Mouse (Mus musculus) midbrain, postnatal 0 days (tissue): ENCODE data around the gene Rasa2. TPM values are rescaled to one million over a fixed set of nuclear protein-coding genes. Genes with fewer than 3 reads are reported as not detected.
A peak's percentile ranks its signal among the peaks of the same experiment; 100 is the strongest.

Experiments used
- ATAC-seq: fragments of 200-750 bp; cut with Nextera tagmentation; 2 replicates; pipeline ENCODE4 v1.8.0; 2017; ENCODE audit warnings: moderate number of reproducible peaks, mild to moderate bottlenecking, moderate TSS enrichment, moderate library complexity; ENCODE audit not compliant: low FRiP score
- DNase-seq: peaks from one replicate; pipeline ENCODE4 v3.0.0-alpha.2; 2015; ENCODE audit warnings: low spot score
- H3K27ac ChIP-seq: fragments of 300-500 bp; sonication (generic); 2 replicates; pipeline ENCODE4 v1.5.1; 2014; ENCODE audit warnings: low read depth, mild to moderate bottlenecking, low read length, mixed read lengths
- H3K27me3 ChIP-seq: fragments of 300-500 bp; sonication (generic); 2 replicates; pipeline ENCODE4 v1.6.1; 2014; ENCODE audit warnings: low read length, control low read depth, mixed read lengths; ENCODE audit not compliant: insufficient read depth
- H3K36me3 ChIP-seq: fragments of 300-500 bp; sonication (generic); 2 replicates; pipeline ENCODE4 v1.6.1; 2014; ENCODE audit warnings: low read length, control low read depth, mixed read lengths; ENCODE audit not compliant: insufficient read depth
- H3K4me1 ChIP-seq: fragments of 300-500 bp; sonication (generic); 2 replicates; pipeline ENCODE4 v1.6.1; 2014; ENCODE audit warnings: mild to moderate bottlenecking, control low read depth, antibody characterized with exemption, low read length, mixed read lengths; ENCODE audit not compliant: insufficient read depth
- H3K4me2 ChIP-seq: fragments of 300-500 bp; sonication (generic); 2 replicates; pipeline ENCODE4 v1.6.1; 2014; ENCODE audit warnings: low read depth, mild to moderate bottlenecking, low read length, mixed read lengths; ENCODE audit not compliant: poor library complexity, severe bottlenecking
- H3K4me3 ChIP-seq: fragments of 300-500 bp; sonication (generic); 2 replicates; pipeline ENCODE4 v1.5.1; 2014; ENCODE audit warnings: low read depth, mild to moderate bottlenecking, low read length, moderate library complexity
- H3K9ac ChIP-seq: fragments of 300-500 bp; sonication (generic); replicated peaks from 2 replicates; pipeline ENCODE4 v1.6.1; 2014; ENCODE audit warnings: mild to moderate bottlenecking, low read length, moderate library complexity, mixed read lengths; ENCODE audit not compliant: poor library complexity, severe bottlenecking
- H3K9me3 ChIP-seq: fragments of 300-500 bp; sonication (generic); 2 replicates; pipeline ENCODE4 v1.6.1; 2016; ENCODE audit warnings: low read length, control low read depth
- CTCF ChIP-seq: IDR thresholded peaks from 2 replicates; pipeline ENCODE4 v1.5.1; 2016; ENCODE audit warnings: antibody characterized with exemption, mild to moderate bottlenecking
- WGBS: fragments of 180-500 bp; shearing (Covaris S2); extraction: QIAGEN DNeasy Blood & Tissue Kit; methylation state at CpG from one replicate; pipeline ENCODE4 v1.1.7; 2014; 5-methylcytosine and 5-hydroxymethylcytosine counted together
- polyA plus RNA-seq: library from polyadenylated mRNA; unstranded; fragments of >200 nt; fragmentation: Nextera tagmentation; extraction: Ambion mirVana; gene quantifications from 2 replicates; pipeline ENCODE4 v1.2.1, GENCODE M21; 2015
- total RNA-seq: library from RNA; depleted of rRNA; stranded (reverse); fragments of >200 nt; gene quantifications from 2 replicates; pipeline ENCODE4 v1.2.3, GENCODE M21; 2014

Gene Rasa2
- total and polyA plus RNA-seq, 2 experiments from 2014 or later: 11.5 to 13.4 TPM

DNA sequence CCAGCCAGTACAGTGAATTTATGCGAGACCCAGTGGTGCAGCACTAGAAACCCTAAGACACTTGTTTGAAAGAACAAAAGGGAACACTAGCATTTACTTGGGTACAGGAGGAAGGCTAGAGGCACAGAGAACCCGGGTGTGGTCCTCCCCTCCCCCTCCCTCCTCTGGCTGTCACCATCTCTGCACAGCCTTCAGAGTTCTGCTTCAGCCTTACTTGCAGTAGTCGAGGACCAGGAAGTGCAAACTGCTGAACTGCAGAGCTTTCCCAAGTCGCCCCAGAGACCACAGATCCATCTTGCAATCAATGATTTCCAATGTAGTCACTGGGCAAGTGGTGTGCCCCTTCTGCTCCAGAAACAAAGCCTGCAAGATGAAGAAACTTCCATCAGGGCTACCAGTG, 114.0 kb downstream of the Rasa2 start:
- Histone ChIP-seq H3K27ac (no peak overlapping the region), H3K27me3 (no peaks in the 10 kb centered on the region), H3K4me1 (no peaks in the 10 kb centered on the region), H3K9me3 (no peaks in the 10 kb centered on the region), H3K4me3 (no peak overlapping the region), H3K4me2 (no peak overlapping the region), H3K36me3 (no peaks in the 10 kb centered on the region), H3K9ac (no peak overlapping the region)
- WGBS: 52% methylated on average over 4 of the region's 4 CpGs
- ATAC-seq (no peak), DNase-seq (no peak)
- TF ChIP-seq CTCF: no peak

DNA sequence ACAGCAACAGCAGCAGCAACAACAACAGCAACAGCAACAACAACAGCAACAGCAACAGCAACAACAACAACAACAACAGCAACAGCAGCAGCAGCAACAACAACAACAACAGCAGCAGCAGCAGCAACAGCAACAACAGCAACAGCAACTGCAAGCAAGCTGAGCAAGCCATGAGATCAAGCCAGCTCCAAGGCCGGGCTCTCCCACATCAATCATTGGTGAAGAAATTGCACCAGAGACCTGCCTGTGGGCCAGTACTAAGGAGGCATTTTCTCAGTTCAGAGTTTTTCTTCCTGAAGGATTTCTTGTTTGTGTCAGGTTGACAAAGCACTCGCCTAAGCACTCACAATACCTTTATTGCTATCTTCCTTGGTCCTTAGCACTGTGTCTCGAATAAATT, 114.6 kb downstream of the Rasa2 start:
- ATAC-seq: no peak
- WGBS: 80% methylated on average over 3 of the region's 3 CpGs

DNA sequence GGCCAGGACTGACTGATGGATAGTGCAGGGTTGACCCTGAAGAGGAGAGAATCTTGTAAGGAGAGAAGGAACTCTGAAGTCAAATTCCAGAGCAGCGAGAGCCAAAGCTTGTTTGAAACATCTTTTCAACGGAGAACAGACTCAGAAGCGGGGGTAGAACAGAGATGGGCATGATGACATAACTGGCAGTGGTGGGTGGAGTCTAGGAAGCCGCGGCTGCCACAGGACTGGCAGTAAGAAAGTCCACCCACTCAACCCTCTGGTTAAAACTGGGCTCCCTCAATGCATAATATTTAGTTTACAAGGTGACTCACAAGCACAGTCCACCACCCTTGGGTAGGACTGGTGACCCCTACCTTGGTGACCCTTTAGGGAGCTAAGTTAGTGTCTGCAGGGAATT, 115.7 kb downstream of the Rasa2 start:
- no peak overlapping the region for H3K4me2 ChIP-seq
- no peaks in the 10 kb centered on the region for H3K4me1 ChIP-seq
- WGBS: 89% methylated on average over 5 of the region's 5 CpGs
- H3K4me3 ChIP-seq: no peak overlapping the region
- H3K27ac ChIP-seq: no peak overlapping the region
- ATAC-seq: no peak
- H3K9me3 ChIP-seq: no peaks in the 10 kb centered on the region
- TF ChIP-seq CTCF: no peak
- no peaks in the 10 kb centered on the region for H3K27me3 ChIP-seq
- no peaks in the 10 kb centered on the region for H3K36me3 ChIP-seq
- H3K9ac ChIP-seq: no peak overlapping the region
- no peak for DNase-seq

More for the DNA sequence above, 114.6 kb downstream of the Rasa2 start:
- H3K36me3 ChIP-seq: no peaks in the 10 kb centered on the region
- TF ChIP-seq CTCF: no peak
- no peak overlapping the region for H3K4me3 ChIP-seq
- H3K9ac ChIP-seq: no peak overlapping the region
- no peaks in the 10 kb centered on the region for H3K27me3 ChIP-seq
- no peak overlapping the region for H3K4me2 ChIP-seq
- no peak for DNase-seq
- no peak overlapping the region for H3K27ac ChIP-seq
- no peaks in the 10 kb centered on the region for H3K9me3 ChIP-seq
- no peaks in the 10 kb centered on the region for H3K4me1 ChIP-seq

DNA sequence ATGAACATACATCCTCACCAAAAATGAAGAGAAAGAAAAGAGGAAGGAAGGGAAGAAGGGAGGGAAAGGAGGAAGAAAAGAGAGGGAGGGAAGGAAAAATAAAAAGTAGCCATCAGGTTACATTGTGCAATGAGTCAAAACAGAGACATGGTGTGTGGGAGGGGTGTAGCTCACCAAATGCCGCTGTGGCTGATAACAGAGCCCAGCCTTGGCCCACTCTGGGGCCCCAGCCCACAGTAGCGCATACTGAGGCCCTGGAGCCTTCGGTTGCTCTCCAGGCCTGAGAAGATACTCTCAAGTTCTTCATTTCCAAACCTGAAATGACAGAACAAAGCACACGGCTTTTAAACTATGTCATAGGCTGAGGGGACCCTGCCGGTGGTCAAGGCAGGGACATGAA, 117.1 kb downstream of the Rasa2 start:
- Histone ChIP-seq H3K4me3 (no peak overlapping the region), H3K27me3 (no peaks in the 10 kb centered on the region), H3K9ac (no peak overlapping the region), H3K36me3 (no peaks in the 10 kb centered on the region), H3K27ac (no peak overlapping the region), H3K4me1 (no peaks in the 10 kb centered on the region), H3K9me3 (no peaks in the 10 kb centered on the region), H3K4me2 (no peak overlapping the region)
- no peak for ATAC-seq
- TF ChIP-seq CTCF: no peak
- 89% methylated on average over 5 of the region's 5 CpGs for WGBS
- DNase-seq: no peak

DNA sequence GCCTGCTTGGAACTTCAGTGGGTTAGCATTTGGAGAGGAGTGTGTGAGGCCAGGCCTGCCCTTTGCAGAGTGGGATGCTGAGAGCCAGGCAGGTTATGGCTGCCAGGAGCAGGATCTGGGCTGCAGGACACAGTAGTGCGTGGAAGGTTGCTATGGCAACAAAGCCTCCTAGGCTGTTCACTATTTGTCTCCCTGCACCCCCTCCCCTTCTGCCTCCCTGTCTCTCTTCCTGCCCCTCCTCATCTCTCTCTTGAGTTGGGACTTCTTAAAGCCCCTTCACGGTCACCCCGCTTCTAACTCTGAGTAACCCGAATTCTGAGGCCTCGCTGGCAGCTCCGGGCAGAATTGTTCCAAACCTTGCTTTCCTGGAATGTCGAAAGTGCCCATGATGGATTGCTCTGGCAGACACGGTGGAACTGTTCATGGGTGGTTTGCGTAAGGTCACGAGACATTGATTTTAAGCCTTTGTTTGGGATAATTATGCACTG, 125.4 kb downstream of the Rasa2 start:
- DNase-seq: peak; percentile 89
- H3K4me3 ChIP-seq: 0 out of 2 replicates have a peak overlapping the region, but pooled peaks have one; percentile 3
- 0 out of 2 replicates have a peak overlapping the region, but pooled peaks have one; percentile 24 for H3K9ac ChIP-seq

DNA sequence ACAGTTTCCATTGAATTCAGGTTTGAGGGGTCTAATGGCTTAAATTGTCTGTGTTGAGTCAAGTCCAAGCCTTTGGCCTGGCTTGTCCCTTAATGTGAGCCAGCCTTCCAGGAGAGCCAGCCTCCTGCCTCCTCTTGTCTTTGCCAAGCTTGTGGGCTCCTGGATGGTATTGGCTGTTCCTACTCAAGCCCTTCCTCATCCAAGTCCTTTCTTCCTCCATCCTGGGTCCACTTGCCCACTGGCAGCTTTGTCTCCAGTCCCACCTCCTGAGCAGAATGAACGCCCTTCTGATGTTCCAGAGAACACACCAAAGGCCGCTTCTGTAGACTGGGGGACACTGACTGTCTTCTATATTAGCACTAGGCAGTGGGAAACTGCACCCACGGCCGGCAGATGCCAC, 126.3 kb downstream of the Rasa2 start:
- Histone ChIP-seq H3K9ac (no peak overlapping the region), H3K27ac (0 out of 2 replicates have a peak overlapping the region, but pooled peaks have one; percentile 48), H3K27me3 (no peaks in the 10 kb centered on the region), H3K4me3 (no peak overlapping the region), H3K9me3 (no peaks in the 10 kb centered on the region), H3K4me2 (no peak overlapping the region), H3K36me3 (no peaks in the 10 kb centered on the region), H3K4me1 (peaks cover 4% of the 10 kb centered on the region; the same call in 1 of the 2 replicates)
- no peak for ATAC-seq
- 98% methylated on average over 4 of the region's 4 CpGs for WGBS
- TF ChIP-seq CTCF: no peak
- DNase-seq: no peak

More for the DNA sequence above, 125.4 kb downstream of the Rasa2 start:
- H3K27me3 ChIP-seq: no peaks in the 10 kb centered on the region
- H3K36me3 ChIP-seq: no peaks in the 10 kb centered on the region
- no peak for TF ChIP-seq CTCF
- H3K4me2 ChIP-seq: peak overlapping the region; percentile 43
- ATAC-seq: peak; percentile 94
- peak overlapping the region; percentile 48; the same call in 1 of the 2 replicates for H3K27ac ChIP-seq
- 8% methylated on average over 10 of the region's 10 CpGs for WGBS
- no peaks in the 10 kb centered on the region for H3K9me3 ChIP-seq
- H3K4me1 ChIP-seq: peaks cover 4% of the 10 kb centered on the region; the same call in 1 of the 2 replicates
